Mouse (Mus musculus) kidney, embryonic 16.5 days (tissue): Measurements from ENCODE around the gene Gm20388. TPM values are rescaled to one million over a fixed set of nuclear protein-coding genes. Genes with fewer than 3 reads are reported as not detected.
"Not testable (repeated sequence)": the region's sequence is repeated elsewhere in the genome, so short reads cannot be mapped to it uniquely, and the experiment has no call there.

Source experiments
- ATAC-seq: fragments of 200-750 bp; cut with Nextera tagmentation; 2 replicates; pipeline ENCODE4 v1.8.0; 2017; ENCODE audit warnings: moderate TSS enrichment; ENCODE audit not compliant: low FRiP score, low TSS enrichment
- H3K27ac ChIP-seq: fragments of 300-500 bp; sonication (generic); 2 replicates; pipeline ENCODE4 v1.5.1; 2014; ENCODE audit warnings: low read length
- H3K27me3 ChIP-seq: fragments of 300-500 bp; sonication (generic); 2 replicates; pipeline ENCODE4 v1.6.1; 2014; ENCODE audit warnings: low read length, control low read depth, mixed read lengths; ENCODE audit not compliant: insufficient read depth
- H3K36me3 ChIP-seq: fragments of 300-500 bp; sonication (generic); 2 replicates; pipeline ENCODE4 v1.6.1; 2014; ENCODE audit warnings: low read length, control low read depth, mixed read lengths; ENCODE audit not compliant: insufficient read depth
- H3K4me1 ChIP-seq: fragments of 300-500 bp; sonication (generic); 2 replicates; pipeline ENCODE4 v1.6.1; 2014; ENCODE audit warnings: low read length, control low read depth, mixed read lengths; ENCODE audit not compliant: insufficient read depth
- H3K4me2 ChIP-seq: fragments of 300-500 bp; sonication (generic); replicated peaks from 2 replicates; pipeline ENCODE4 v1.6.1; 2014; ENCODE audit warnings: low read depth, low read length
- H3K4me3 ChIP-seq: fragments of 300-500 bp; sonication (generic); 2 replicates; pipeline ENCODE4 v1.5.1; 2014; ENCODE audit warnings: mild to moderate bottlenecking, low read length
- H3K9ac ChIP-seq: fragments of 300-500 bp; sonication (generic); replicated peaks from 2 replicates; pipeline ENCODE4 v1.6.1; 2014; ENCODE audit warnings: low read length
- H3K9me3 ChIP-seq: fragments of 300-500 bp; sonication (generic); 2 replicates; pipeline ENCODE4 v1.6.1; 2016; ENCODE audit warnings: low read length, control low read depth
- WGBS: fragments of 180-500 bp; shearing (Covaris S2); extraction: QIAGEN DNeasy Blood & Tissue Kit; methylation state at CpG from one replicate; pipeline ENCODE4 v1.1.7; 2014; 5-methylcytosine and 5-hydroxymethylcytosine counted together
- polyA plus RNA-seq: library from polyadenylated mRNA; unstranded; fragments of >200 nt; fragmentation: Nextera tagmentation; extraction: Ambion mirVana; gene quantifications from 2 replicates; pipeline ENCODE4 v1.2.1, GENCODE M21; 2015

Gene Gm20388
- polyA plus RNA-seq, 1 experiment from 2014 or later = 7.7 TPM

DNA sequence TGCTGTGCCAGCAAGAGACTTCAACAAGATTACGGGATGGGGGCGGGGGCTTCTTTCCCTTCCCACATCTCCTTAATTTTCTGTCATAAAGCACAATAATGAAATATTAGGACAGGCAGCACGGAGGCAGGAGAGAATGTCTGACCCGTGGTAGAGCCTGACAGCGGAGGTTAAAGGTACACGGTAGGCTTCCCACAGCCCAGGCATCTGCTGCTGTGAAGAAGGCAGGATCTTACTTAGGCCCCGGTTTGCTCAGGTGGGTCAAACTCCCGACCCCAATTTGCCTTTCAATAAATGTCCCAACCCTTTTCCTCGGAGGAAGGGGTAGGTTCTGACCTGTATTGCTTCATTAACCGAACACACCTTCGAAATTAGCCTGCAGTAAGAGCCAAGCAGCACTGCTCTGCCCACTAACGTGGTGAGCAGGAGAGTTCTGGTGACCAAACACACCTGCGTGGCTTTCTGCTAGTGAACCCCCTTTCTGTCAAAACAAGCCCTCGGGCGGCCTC lies 3894.6 kb downstream of the Gm20388 start:
- no peaks in the 10 kb centered on the region for H3K36me3 ChIP-seq
- no peak; the same call in 1 of the 2 replicates for ATAC-seq
- WGBS = 19% methylated on average over 15 of the region's 15 CpGs
- H3K9ac ChIP-seq = peak overlapping the region; percentile 90
- peak overlapping the region; percentile 98 for H3K4me3 ChIP-seq
- peak overlapping the region; percentile 50; the same call in 1 of the 2 replicates for H3K27ac ChIP-seq
- H3K9me3 ChIP-seq = no peaks in the 10 kb centered on the region
- H3K27me3 ChIP-seq = no peaks in the 10 kb centered on the region
- H3K4me1 ChIP-seq = peaks cover 25% of the 10 kb centered on the region
- H3K4me2 ChIP-seq = peak overlapping the region; percentile 92

DNA sequence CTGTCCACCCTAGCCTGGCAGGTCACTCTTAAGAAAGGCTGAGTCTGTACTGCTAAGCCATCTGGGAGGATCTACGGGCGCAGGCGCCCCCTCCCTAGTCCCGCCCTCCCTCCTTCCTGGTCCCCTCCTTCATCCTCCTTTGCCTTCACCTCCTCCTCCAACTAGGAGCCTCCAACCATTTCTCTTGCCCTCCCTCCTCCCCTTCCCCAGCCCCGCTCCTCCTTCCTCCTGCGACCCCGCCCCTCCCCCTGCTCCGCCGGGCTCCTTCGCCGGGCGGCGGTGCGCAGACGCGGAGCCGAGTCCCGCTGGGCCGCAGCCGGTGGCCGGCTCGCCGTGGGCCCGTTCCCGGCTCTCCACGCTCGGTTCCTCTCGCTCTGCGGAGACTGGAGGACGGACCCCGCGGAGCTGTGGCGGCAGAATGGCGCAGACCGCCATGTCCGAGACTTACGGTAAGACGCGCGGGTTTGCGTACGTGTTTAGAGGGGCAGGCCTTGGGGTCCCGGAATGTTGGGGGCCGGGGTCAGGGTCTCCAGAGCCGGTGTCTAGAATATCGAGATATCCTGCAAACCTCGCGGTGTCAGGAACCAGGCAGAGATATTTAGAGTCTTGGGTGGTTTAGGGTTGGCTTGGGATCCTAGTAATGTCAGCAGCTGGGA lies 3895.2 kb downstream of the Gm20388 start, which contains the start of gene Rab4a:
TSS of gene Rab4a (plus strand) at position 268 of the 656 bp plus-strand sequence.
- H3K4me2 ChIP-seq = peak within 1 kb of the TSS; percentile 92
- peak within 1 kb of the TSS; percentile 98 for H3K4me3 ChIP-seq
- peak; percentile 96 for ATAC-seq
- peak within 1 kb of the TSS; percentile 80 for H3K27ac ChIP-seq
- peak within 1 kb of the TSS; percentile 90 for H3K9ac ChIP-seq
- H3K4me1 ChIP-seq = peaks cover 25% of the 10 kb centered on the region
- no peaks in the 10 kb centered on the region for H3K27me3 ChIP-seq
- no peaks in the 10 kb centered on the region for H3K36me3 ChIP-seq
- WGBS = under 1% methylated on average over 36 of the region's 48 CpGs
- no peaks in the 10 kb centered on the region for H3K9me3 ChIP-seq

DNA sequence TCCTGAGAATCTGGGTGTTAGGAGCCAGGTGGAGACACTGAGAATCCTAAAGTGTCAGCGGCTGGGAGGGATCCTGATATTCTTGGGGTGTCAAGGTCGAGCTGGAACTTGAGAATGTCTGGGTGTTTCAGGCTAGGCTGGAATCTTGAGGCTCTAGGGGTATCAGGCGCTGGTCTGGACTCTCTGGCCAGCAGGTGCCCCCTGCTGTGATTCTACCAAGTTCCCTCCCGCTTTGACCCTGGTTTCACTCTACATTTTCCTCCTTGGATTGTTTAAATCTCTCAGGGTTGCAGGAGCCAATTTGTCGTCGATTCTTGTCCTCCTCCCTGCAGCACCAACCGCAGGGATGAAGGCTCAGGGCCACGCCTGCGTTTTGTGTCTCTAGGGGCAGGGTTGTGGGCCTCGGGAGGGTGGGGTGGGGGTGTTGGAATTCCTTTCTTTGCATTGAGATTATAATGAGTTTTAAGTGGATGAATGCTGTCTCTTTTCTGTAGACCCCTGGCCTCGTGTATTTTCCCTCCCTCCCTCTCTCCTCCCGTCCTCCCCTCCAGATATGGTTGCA lies 3895.8 kb downstream of the Gm20388 start:
- peak overlapping the region; percentile 90 for H3K9ac ChIP-seq
- 3% methylated on average over 12 of the region's 12 CpGs for WGBS
- no peaks in the 10 kb centered on the region for H3K9me3 ChIP-seq
- no peaks in the 10 kb centered on the region for H3K27me3 ChIP-seq
- peaks cover 25% of the 10 kb centered on the region for H3K4me1 ChIP-seq
- H3K4me3 ChIP-seq = peak overlapping the region; percentile 98
- peak overlapping the region; percentile 92 for H3K4me2 ChIP-seq
- H3K27ac ChIP-seq = peak overlapping the region; percentile 80
- ATAC-seq = no peak
- no peaks in the 10 kb centered on the region for H3K36me3 ChIP-seq

DNA sequence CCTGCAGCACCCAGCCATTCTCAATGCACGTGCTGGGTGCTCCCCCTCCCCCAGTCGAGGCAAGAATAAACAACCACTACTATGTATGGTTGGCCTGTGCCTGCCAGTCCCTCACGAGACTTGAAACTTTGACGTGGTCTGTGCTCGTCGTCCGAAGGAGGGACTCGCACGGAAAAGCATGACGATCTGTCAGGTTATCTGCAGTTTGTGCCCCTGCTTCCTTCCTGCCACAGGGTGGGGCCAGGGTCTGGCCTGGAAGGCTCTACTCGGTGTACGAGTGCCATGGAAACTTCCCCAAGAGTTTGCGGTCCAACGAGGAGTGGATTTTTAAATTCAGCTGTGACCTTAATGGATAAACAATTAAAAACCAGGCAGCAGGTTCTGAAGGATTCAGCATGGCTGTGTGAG lies 3896.4 kb downstream of the Gm20388 start:
- 7% methylated on average over 14 of the region's 14 CpGs for WGBS
- ATAC-seq = peak; percentile 47
- Histone ChIP-seq H3K9ac (peak overlapping the region; percentile 43), H3K4me2 (peak overlapping the region; percentile 92), H3K27ac (peak overlapping the region; percentile 80; the same call in 1 of the 2 replicates), H3K27me3 (no peaks in the 10 kb centered on the region), H3K4me3 (peak overlapping the region; percentile 98), H3K36me3 (no peaks in the 10 kb centered on the region), H3K4me1 (peaks cover 25% of the 10 kb centered on the region), H3K9me3 (no peaks in the 10 kb centered on the region)

DNA sequence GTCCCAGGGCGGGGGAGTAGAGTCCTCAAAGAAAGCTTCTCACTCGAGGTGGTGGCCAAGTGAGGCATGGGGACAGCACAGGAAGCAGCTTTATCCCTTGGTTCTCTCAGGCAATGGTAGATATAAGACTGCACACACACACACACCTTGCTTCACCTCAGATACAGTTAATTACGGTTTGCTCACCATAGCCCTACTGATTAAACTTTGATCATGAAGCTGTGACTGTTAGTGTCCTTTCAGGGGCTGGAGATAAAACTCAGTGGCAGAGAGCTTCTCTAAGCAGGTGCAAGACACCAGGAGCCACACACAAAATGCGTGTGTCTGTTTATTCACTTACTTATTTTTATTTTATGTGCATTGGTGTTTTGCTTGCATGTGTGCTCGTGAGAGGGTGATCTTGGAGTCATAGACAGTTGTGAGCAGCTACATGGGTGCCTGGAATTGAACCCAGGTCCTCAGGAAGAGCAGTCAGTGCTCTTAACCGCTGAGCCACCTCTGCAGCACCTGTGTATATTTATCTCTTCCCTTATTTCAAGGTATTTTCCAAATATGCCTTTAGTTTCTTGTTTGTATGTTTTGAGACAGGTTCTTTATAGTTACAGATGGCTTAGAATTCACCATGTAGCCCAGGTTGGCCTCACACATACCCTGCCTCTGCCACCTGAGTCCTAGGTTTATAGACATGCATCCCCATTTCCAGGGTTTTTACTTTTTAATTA lies 3897.4 kb downstream of the Gm20388 start:
- H3K4me1 ChIP-seq = peaks cover 25% of the 10 kb centered on the region
- no peak overlapping the region for H3K4me3 ChIP-seq
- WGBS = 71% methylated on average over 6 of the region's 6 CpGs
- no peaks in the 10 kb centered on the region for H3K27me3 ChIP-seq
- no peak overlapping the region for H3K27ac ChIP-seq
- H3K9me3 ChIP-seq = no peaks in the 10 kb centered on the region
- H3K36me3 ChIP-seq = no peaks in the 10 kb centered on the region
- peak overlapping the region; percentile 92; the same call in 1 of the 2 replicates for H3K4me2 ChIP-seq
- no peak overlapping the region for H3K9ac ChIP-seq
- ATAC-seq = no peak

DNA sequence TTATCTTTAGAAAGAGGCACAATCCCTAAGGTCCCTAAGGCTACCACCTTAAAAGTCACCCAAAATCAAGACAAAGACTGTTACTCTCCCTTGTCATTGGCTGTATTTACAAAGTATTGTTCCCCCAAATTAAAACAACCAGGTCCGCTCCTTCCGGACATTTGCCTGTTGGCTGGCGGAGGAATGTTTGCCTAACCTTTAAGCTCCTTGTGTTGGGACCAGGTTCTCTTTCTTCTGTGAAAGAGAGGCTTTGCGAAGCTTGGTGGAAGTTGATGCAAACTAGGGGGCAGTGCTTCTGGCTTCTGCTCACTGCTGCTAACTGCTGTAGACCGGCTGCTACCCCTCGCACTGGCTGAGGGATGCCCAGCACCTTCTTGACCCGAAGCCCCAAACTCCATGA lies 3898.0 kb downstream of the Gm20388 start:
- peaks cover 28% of the 10 kb centered on the region for H3K4me1 ChIP-seq
- no peak overlapping the region for H3K4me3 ChIP-seq
- H3K36me3 ChIP-seq = no peaks in the 10 kb centered on the region
- H3K4me2 ChIP-seq = no peak overlapping the region
- ATAC-seq = no peak
- no peaks in the 10 kb centered on the region for H3K27me3 ChIP-seq
- H3K9ac ChIP-seq = no peak overlapping the region
- no peak overlapping the region for H3K27ac ChIP-seq
- no peaks in the 10 kb centered on the region for H3K9me3 ChIP-seq
- 81% methylated on average over 7 of the region's 7 CpGs for WGBS

DNA sequence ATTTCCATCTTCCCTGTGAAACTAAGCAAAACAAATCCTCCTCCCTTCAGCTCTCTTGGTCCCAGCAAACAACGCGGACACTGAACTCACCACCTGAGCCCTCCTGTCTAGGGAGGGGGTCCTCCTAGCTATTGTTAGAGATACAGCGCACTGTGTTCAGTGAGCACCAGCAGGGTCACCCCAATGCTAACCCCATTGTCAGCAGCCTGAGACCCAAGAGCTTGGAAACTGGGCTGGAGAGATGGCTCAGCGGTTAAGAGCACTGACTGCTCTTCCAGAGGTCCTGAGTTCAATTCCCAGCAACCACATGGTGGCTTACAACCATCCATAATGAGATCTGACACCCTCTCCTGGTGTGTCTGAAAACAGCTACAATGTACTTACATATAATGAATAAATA lies 3898.7 kb downstream of the Gm20388 start:
- H3K27ac ChIP-seq, H3K4me3 ChIP-seq, H3K36me3 ChIP-seq, H3K9me3 ChIP-seq, H3K27me3 ChIP-seq, H3K4me2 ChIP-seq, ATAC-seq, H3K9ac ChIP-seq: not testable (repeated sequence)
- peaks cover 26% of the 10 kb centered on the region for H3K4me1 ChIP-seq
- 92% methylated on average over 4 of the region's 4 CpGs for WGBS

DNA sequence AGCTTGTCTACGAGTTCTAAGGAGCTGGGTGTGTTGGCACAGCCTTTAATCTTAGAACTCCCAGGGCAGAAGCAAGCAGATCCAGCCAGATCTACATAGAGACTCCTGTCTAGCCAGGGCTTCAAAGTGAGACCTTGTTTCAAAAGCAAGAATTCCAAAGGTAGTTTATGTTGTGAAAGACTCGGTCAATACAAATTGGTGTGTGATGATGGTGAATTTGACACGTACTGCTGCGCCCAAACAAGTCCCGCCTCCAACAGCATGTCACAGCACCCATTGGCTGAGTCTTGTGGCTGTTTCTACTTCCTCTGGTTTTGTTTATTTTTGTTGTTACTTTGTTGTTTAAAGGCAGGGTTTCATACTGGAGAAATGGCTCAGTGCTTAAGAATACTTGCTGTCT lies 3901.6 kb downstream of the Gm20388 start:
- ATAC-seq = no peak
- Histone ChIP-seq H3K4me1 (peaks cover 10% of the 10 kb centered on the region), H3K9me3 (no peaks in the 10 kb centered on the region), H3K4me2 (no peak overlapping the region), H3K4me3 (no peak overlapping the region), H3K9ac (no peak overlapping the region), H3K36me3 (peaks cover 5% of the 10 kb centered on the region; the same call in 1 of the 2 replicates), H3K27me3 (no peaks in the 10 kb centered on the region), H3K27ac (no peak overlapping the region)
- 86% methylated on average over 5 of the region's 5 CpGs for whole genome bisulfite sequencing

DNA sequence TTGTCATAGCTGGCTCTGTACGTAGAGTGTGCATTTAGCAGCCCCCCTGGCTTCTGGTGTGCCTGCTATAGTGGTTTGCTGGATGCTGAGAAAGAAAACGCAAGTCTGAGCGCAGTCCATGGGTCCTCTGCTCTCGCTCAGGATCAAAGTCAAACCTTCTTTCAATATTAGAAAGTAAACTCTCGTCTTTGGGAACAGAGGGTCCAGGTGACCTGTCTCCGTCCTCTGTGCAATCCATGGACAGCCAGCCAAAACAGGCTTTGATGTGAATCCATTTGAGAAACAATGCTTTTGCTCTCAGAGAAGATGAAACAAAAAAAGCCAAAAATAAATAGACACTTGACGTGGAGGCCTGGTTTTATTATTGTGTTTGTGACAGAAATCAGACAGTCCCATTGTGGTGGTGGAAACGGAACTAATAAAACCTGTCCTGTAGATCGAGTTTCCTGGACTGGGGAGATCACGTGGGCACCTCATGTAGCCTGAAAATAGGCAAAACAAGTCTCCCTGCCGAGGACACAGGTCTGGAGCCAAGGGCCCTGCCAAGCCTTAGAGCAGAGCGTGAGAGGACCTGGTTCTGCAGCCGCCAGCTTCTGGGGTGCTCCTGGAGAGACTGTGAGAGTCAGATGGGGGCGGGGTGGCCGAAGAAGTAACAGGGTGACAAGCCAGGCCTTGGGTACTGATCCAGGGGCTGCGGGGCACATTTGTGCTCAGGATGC lies 3902.7 kb downstream of the Gm20388 start:
- H3K27me3 ChIP-seq = no peaks in the 10 kb centered on the region
- ATAC-seq = no peak
- H3K4me1 ChIP-seq = peaks cover 4% of the 10 kb centered on the region; the same call in 1 of the 2 replicates
- peaks cover 5% of the 10 kb centered on the region; the same call in 1 of the 2 replicates for H3K36me3 ChIP-seq
- no peak overlapping the region for H3K4me2 ChIP-seq
- no peak overlapping the region for H3K9ac ChIP-seq
- H3K9me3 ChIP-seq = no peaks in the 10 kb centered on the region
- no peak overlapping the region for H3K27ac ChIP-seq
- no peak overlapping the region for H3K4me3 ChIP-seq
- WGBS = 62% methylated on average over 16 of the region's 16 CpGs
